Mouse (Mus musculus) heart, embryonic 16.5 days (tissue): ENCODE results near the gene Cldn34a. TPM values are rescaled to one million over a fixed set of nuclear protein-coding genes. Genes with fewer than 3 reads are reported as not detected.
"Not testable (repeated sequence)": the region's sequence is repeated elsewhere in the genome, so short reads cannot be mapped to it uniquely, and the experiment has no call there.

Source experiments
- ATAC-seq: fragments of 200-750 bp; cut with Nextera tagmentation; replicated peaks from 2 replicates; pipeline ENCODE4 v1.8.0; 2017; ENCODE audit warnings: moderate number of reproducible peaks; ENCODE audit not compliant: insufficient read depth, low FRiP score; ENCODE audit errors: extremely low read depth
- H3K27ac ChIP-seq: fragments of 300-500 bp; sonication (generic); 2 replicates; pipeline ENCODE4 v1.5.1; 2014; ENCODE audit warnings: mild to moderate bottlenecking, low read length, control low read depth, moderate library complexity
- H3K27me3 ChIP-seq: fragments of 300-500 bp; sonication (generic); 2 replicates; pipeline ENCODE4 v1.6.1; 2014; ENCODE audit warnings: low read length, mixed read lengths; ENCODE audit not compliant: control insufficient read depth, insufficient read depth
- H3K36me3 ChIP-seq: fragments of 300-500 bp; sonication (generic); 2 replicates; pipeline ENCODE4 v1.6.1; 2014; ENCODE audit not compliant: control insufficient read depth, insufficient read depth
- H3K4me1 ChIP-seq: fragments of 300-500 bp; sonication (generic); 2 replicates; pipeline ENCODE4 v1.6.1; 2014; ENCODE audit warnings: low read length, mixed read lengths; ENCODE audit not compliant: control insufficient read depth, insufficient read depth
- H3K4me2 ChIP-seq: fragments of 300-500 bp; sonication (generic); 2 replicates; pipeline ENCODE4 v1.6.1; 2014; ENCODE audit warnings: low read depth, mild to moderate bottlenecking, control low read depth, low read length
- H3K4me3 ChIP-seq: fragments of 300-500 bp; sonication (generic); 2 replicates; pipeline ENCODE4 v1.5.1; 2014; ENCODE audit warnings: mild to moderate bottlenecking, control low read depth, low read length
- H3K9ac ChIP-seq: fragments of 300-500 bp; sonication (generic); 2 replicates; pipeline ENCODE4 v1.6.1; 2014; ENCODE audit warnings: low read length, control low read depth
- H3K9me3 ChIP-seq: fragments of 300-500 bp; sonication (generic); replicated peaks from 2 replicates; pipeline ENCODE4 v1.6.1; 2016; ENCODE audit warnings: low read length; ENCODE audit not compliant: control insufficient read depth
- WGBS: fragments of 180-500 bp; shearing (Covaris S2); extraction: QIAGEN DNeasy Blood & Tissue Kit; methylation state at CpG from one replicate; pipeline ENCODE4 v1.1.7; 2014; 5-methylcytosine and 5-hydroxymethylcytosine counted together
- polyA plus RNA-seq: library from polyadenylated mRNA; unstranded; fragments of >200 nt; fragmentation: Nextera tagmentation; extraction: Ambion mirVana; gene quantifications from 2 replicates; pipeline ENCODE4 v1.2.1, GENCODE M21; 2015

Gene Cldn34a
- not detected in 2 replicates for polyA plus RNA-seq

GRCm38 (mm10) chrX:152563034-152563433, at the start of gene Cldn34a:
Cldn34a (plus strand) TSS chrX:152563334.
- no peaks in the 10 kb centered on the region for H3K4me1 ChIP-seq
- no peaks in the 10 kb centered on the region for H3K9me3 ChIP-seq
- H3K4me2 ChIP-seq = no peak within 1 kb of the TSS
- H3K36me3 ChIP-seq = no peaks in the 10 kb centered on the region
- H3K9ac ChIP-seq = no peak within 1 kb of the TSS
- H3K27ac ChIP-seq = no peak within 1 kb of the TSS
- WGBS = 59% methylated on average over 2 of the region's 2 CpGs
- no peaks in the 10 kb centered on the region for H3K27me3 ChIP-seq
- no peak for ATAC-seq
- H3K4me3 ChIP-seq = no peak within 1 kb of the TSS

- not testable (repeated sequence) for H3K9ac ChIP-seq, H3K4me2 ChIP-seq, H3K9me3 ChIP-seq, H3K27me3 ChIP-seq, H3K36me3 ChIP-seq, ATAC-seq, H3K4me1 ChIP-seq, H3K4me3 ChIP-seq, H3K27ac ChIP-seq
- WGBS = 89% methylated on average over 2 of the region's 2 CpGs
These were observed 44.5 kb upstream of the Cldn34a start for GRCm38 (mm10) chrX:152518611-152519010.

- Histone ChIP-seq H3K27ac (no peak overlapping the region), H3K36me3 (no peaks in the 10 kb centered on the region), H3K4me1 (no peaks in the 10 kb centered on the region), H3K4me3 (no peak overlapping the region), H3K4me2 (no peak overlapping the region), H3K27me3 (no peaks in the 10 kb centered on the region; the same call in 1 of the 2 replicates), H3K9ac (no peak overlapping the region), H3K9me3 (no peaks in the 10 kb centered on the region)
- WGBS = 70% methylated on average over 1 of the region's 1 CpGs
- no peak for ATAC-seq
These were observed 17.4 kb upstream of the Cldn34a start for GRCm38 (mm10) chrX:152545736-152546135.

GRCm38 (mm10) chrX:152548180-152548579, 15.0 kb upstream of the Cldn34a start:
- Histone ChIP-seq H3K4me3 (no peak overlapping the region), H3K36me3 (no peaks in the 10 kb centered on the region), H3K9ac (no peak overlapping the region), H3K4me2 (no peak overlapping the region), H3K4me1 (no peaks in the 10 kb centered on the region), H3K27me3 (no peaks in the 10 kb centered on the region; the same call in 1 of the 2 replicates), H3K9me3 (no peaks in the 10 kb centered on the region), H3K27ac (no peak overlapping the region)
- 52% methylated on average over 1 of the region's 1 CpGs for WGBS
- no peak for ATAC-seq

GRCm38 (mm10) chrX:152557446-152557845, 5.7 kb upstream of the Cldn34a start:
- Histone ChIP-seq H3K27ac (no peak overlapping the region), H3K36me3 (no peaks in the 10 kb centered on the region), H3K4me3 (no peak overlapping the region), H3K4me2 (no peak overlapping the region), H3K9me3 (no peaks in the 10 kb centered on the region), H3K27me3 (no peaks in the 10 kb centered on the region), H3K4me1 (no peaks in the 10 kb centered on the region), H3K9ac (no peak overlapping the region)
- no peak for ATAC-seq
- WGBS = 65% methylated on average over 6 of the region's 6 CpGs

Other genes with a start within 250 kb of the Cldn34a start
- gene Kantr, start 235.8 kb upstream of the Cldn34a start, polyA plus RNA-seq = 5.7 and 7.5 TPM in 2 replicates
- 17.7 and 17.8 TPM in 2 replicates for gene Tspyl2, start 220.9 kb upstream of the Cldn34a start, polyA plus RNA-seq
- 1.5 and 2.3 TPM in 2 replicates for gene Gpr173, start 194.6 kb upstream of the Cldn34a start, polyA plus RNA-seq
- gene Shroom2, start 206.1 kb downstream of the Cldn34a start, polyA plus RNA-seq = 3.4 and 4.0 TPM in 2 replicates
- gene Gpr143, start 218.6 kb downstream of the Cldn34a start, polyA plus RNA-seq = 0.20 and 0.27 TPM in 2 replicates